Mouse (Mus musculus) intestine, embryonic 15.5 days (tissue): Measurements from ENCODE around the gene Cerk. TPM values are rescaled to one million over a fixed set of nuclear protein-coding genes. Genes with fewer than 3 reads are reported as not detected.
"Not testable (repeated sequence)": the region's sequence is repeated elsewhere in the genome, so short reads cannot be mapped to it uniquely, and the experiment has no call there.

Experiments used
- ATAC-seq: fragments of 200-750 bp; cut with Nextera tagmentation; 2 replicates; pipeline ENCODE4 v1.8.0; 2017; ENCODE audit warnings: moderate TSS enrichment, moderate library complexity
- H3K27ac ChIP-seq: fragments of 300-500 bp; sonication (generic); 2 replicates; pipeline ENCODE4 v1.5.1; 2015; ENCODE audit warnings: mild to moderate bottlenecking, inconsistent platforms
- H3K27me3 ChIP-seq: fragments of 300-500 bp; sonication (generic); replicated peaks from 2 replicates; pipeline ENCODE4 v1.6.1; 2015; ENCODE audit warnings: inconsistent platforms
- H3K36me3 ChIP-seq: fragments of 300-500 bp; sonication (generic); 2 replicates; pipeline ENCODE4 v1.6.1; 2015; ENCODE audit warnings: inconsistent platforms
- H3K4me1 ChIP-seq: fragments of 300-500 bp; sonication (generic); replicated peaks from 2 replicates; pipeline ENCODE4 v1.6.1; 2015; ENCODE audit warnings: inconsistent platforms
- H3K4me2 ChIP-seq: fragments of 300-500 bp; sonication (generic); replicated peaks from 2 replicates; pipeline ENCODE4 v1.6.1; 2015; ENCODE audit warnings: mild to moderate bottlenecking, inconsistent platforms
- H3K4me3 ChIP-seq: fragments of 300-500 bp; sonication (generic); replicated peaks from 2 replicates; pipeline ENCODE4 v1.5.1; 2015; ENCODE audit warnings: inconsistent platforms
- H3K9ac ChIP-seq: fragments of 300-500 bp; sonication (generic); 2 replicates; pipeline ENCODE4 v1.6.1; 2015; ENCODE audit warnings: inconsistent platforms
- H3K9me3 ChIP-seq: fragments of 300-500 bp; sonication (generic); 2 replicates; pipeline ENCODE4 v1.6.1; 2016; ENCODE audit warnings: inconsistent platforms
- WGBS: fragments of 180-500 bp; shearing (Covaris S2); methylation state at CpG from one replicate; pipeline ENCODE4 v1.1.7; 2015; 5-methylcytosine and 5-hydroxymethylcytosine counted together
- polyA plus RNA-seq: library from polyadenylated mRNA; unstranded; fragments of >200 nt; fragmentation: Nextera tagmentation; extraction: Ambion mirVana; gene quantifications from 2 replicates; pipeline ENCODE4 v1.2.1, GENCODE M21; 2015

The Cerk gene
- polyA plus RNA-seq, 1 experiment from 2014 or later = 8.4 TPM

- Histone ChIP-seq H3K9ac (no peak overlapping the region), H3K27me3 (no peaks in the 10 kb centered on the region)
- 93% methylated on average over 24 of the region's 24 CpGs for WGBS
Measured at GRCm38 (mm10) chr15:86165811-86166590, 19.9 kb downstream of the Cerk start.

DNA sequence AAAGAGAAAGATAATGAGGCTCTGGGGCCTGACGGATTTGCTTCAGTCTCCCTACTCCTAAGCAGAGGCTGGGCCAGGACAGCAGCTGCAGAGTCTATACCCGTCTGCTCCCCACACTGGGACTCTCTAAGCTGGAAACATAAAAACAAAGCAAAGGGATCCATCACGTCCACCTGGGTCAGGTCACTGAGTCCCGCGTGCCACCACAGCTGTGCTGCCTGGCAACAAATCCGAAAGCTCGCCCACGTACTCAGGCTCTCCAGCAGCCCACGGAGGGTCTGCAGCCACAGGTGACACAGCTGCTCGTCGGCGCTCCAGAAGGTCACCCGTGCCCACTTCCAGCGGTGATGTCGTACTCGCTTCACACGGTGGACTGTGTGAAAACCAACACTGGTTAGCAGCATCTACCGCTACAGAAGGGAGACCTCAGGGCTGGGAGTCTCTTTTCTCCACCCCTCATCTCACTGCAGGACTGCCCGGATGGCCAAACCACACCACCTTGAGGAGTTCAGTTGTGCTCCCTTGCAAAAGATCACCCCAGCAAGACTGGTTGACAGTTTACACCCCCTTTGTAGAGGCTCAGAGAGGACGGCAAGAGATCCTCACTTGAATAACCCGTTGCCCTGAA is 21.1 kb downstream of the Cerk start:
- no peak for ATAC-seq
- Histone ChIP-seq H3K9me3 (no peaks in the 10 kb centered on the region), H3K4me3 (no peak overlapping the region), H3K36me3 (no peaks in the 10 kb centered on the region), H3K27me3 (no peaks in the 10 kb centered on the region), H3K4me1 (no peaks in the 10 kb centered on the region), H3K9ac (no peak overlapping the region), H3K4me2 (no peak overlapping the region), H3K27ac (no peak overlapping the region)
- 79% methylated on average over 21 of the region's 21 CpGs for WGBS

More at GRCm38 (mm10) chr15:86165811-86166590, 19.9 kb downstream of the Cerk start:
- Histone ChIP-seq H3K36me3 (no peaks in the 10 kb centered on the region), H3K4me1 (no peaks in the 10 kb centered on the region), H3K9me3 (no peaks in the 10 kb centered on the region), H3K4me3 (no peak overlapping the region), H3K4me2 (no peak overlapping the region), H3K27ac (no peak overlapping the region)
- no peak for ATAC-seq

DNA sequence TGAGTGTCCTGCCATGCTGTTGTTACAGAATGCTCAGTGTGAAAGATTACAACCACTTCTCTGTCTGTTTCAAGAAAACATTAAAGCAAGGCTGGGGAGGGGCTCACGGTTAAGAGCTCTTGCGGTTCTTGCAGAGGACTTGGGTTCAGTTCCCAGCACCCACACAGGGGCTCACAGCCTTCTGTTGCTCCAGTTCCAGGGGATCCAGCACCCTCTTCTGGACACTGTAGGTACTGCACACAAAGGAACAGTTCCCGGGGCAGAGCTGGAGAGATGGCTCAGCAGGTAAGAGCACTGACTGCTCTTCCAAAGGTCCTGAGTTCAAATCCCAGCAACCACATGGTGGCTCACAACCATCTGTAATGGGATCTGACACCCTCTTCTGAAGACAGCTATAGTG is 24.1 kb downstream of the Cerk start:
- H3K9me3 ChIP-seq, H3K4me1 ChIP-seq, H3K27ac ChIP-seq, H3K9ac ChIP-seq, ATAC-seq, H3K27me3 ChIP-seq, H3K4me2 ChIP-seq, H3K4me3 ChIP-seq, H3K36me3 ChIP-seq: not testable (repeated sequence)
- WGBS = 98% methylated on average over 3 of the region's 3 CpGs

- ATAC-seq = no peak
- H3K9me3 ChIP-seq = no peaks in the 10 kb centered on the region
- no peak overlapping the region for H3K9ac ChIP-seq
- no peak overlapping the region for H3K27ac ChIP-seq
- no peaks in the 10 kb centered on the region for H3K36me3 ChIP-seq
- WGBS = 71% methylated on average over 10 of the region's 10 CpGs
- H3K4me1 ChIP-seq = no peaks in the 10 kb centered on the region
- no peak overlapping the region for H3K4me3 ChIP-seq
- H3K27me3 ChIP-seq = no peaks in the 10 kb centered on the region
- no peak overlapping the region for H3K4me2 ChIP-seq
Measured at GRCm38 (mm10) chr15:86160906-86161305, 25.0 kb downstream of the Cerk start.

GRCm38 (mm10) chr15:86159719-86160118 is 26.2 kb downstream of the Cerk start:
- no peaks in the 10 kb centered on the region for H3K36me3 ChIP-seq
- H3K4me3 ChIP-seq = no peak overlapping the region
- H3K4me2 ChIP-seq = no peak overlapping the region
- H3K9ac ChIP-seq = no peak overlapping the region
- H3K27me3 ChIP-seq = no peaks in the 10 kb centered on the region
- no peaks in the 10 kb centered on the region for H3K9me3 ChIP-seq
- 0 out of 2 replicates have a peak, but pooled peaks have one; percentile 25 for ATAC-seq
- no peaks in the 10 kb centered on the region for H3K4me1 ChIP-seq
- no peak overlapping the region for H3K27ac ChIP-seq
- WGBS = 87% methylated on average over 5 of the region's 5 CpGs

- H3K4me1 ChIP-seq = no peaks in the 10 kb centered on the region
Measured at GRCm38 (mm10) chr15:86159093-86159492, 26.8 kb downstream of the Cerk start.

DNA sequence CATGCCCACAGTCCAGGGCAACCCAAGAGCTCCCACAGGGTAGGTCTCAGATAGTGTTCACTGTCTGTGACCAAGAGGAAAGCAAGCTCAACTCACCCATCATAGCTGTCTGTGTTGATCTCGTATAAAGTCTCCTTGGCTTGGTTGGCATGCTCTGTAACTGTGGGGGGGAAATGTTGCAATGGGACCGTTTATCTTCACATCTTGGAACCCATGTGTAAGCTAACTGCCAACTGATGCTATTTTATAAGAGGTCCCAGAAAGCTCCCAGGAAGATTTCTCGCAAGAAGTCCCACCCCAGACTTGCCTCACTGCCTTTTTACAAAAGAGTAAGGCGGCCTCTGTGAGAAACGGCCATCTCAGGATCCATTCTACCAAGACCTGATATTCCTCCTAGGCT is 29.4 kb downstream of the Cerk start:
- no peaks in the 10 kb centered on the region for H3K4me1 ChIP-seq
- no peak overlapping the region for H3K4me3 ChIP-seq
- H3K9me3 ChIP-seq = no peaks in the 10 kb centered on the region
- ATAC-seq = no peak
- no peaks in the 10 kb centered on the region for H3K36me3 ChIP-seq
- H3K4me2 ChIP-seq = no peak overlapping the region
- 81% methylated on average over 5 of the region's 5 CpGs for WGBS
- no peaks in the 10 kb centered on the region for H3K27me3 ChIP-seq
- no peak overlapping the region for H3K27ac ChIP-seq
- H3K9ac ChIP-seq = no peak overlapping the region

More at GRCm38 (mm10) chr15:86159093-86159492, 26.8 kb downstream of the Cerk start:
- H3K4me3 ChIP-seq = no peak overlapping the region
- H3K4me2 ChIP-seq = no peak overlapping the region
- no peak overlapping the region for H3K27ac ChIP-seq
- whole genome bisulfite sequencing = 33% methylated on average over 16 of the region's 16 CpGs
- ATAC-seq = peak; percentile 58
- no peaks in the 10 kb centered on the region for H3K36me3 ChIP-seq
- no peaks in the 10 kb centered on the region for H3K27me3 ChIP-seq
- no peaks in the 10 kb centered on the region for H3K9me3 ChIP-seq
- H3K9ac ChIP-seq = no peak overlapping the region

- Histone ChIP-seq H3K4me2 (no peak overlapping the region), H3K4me1 (no peaks in the 10 kb centered on the region), H3K9me3 (no peaks in the 10 kb centered on the region), H3K27me3 (no peaks in the 10 kb centered on the region), H3K9ac (no peak overlapping the region), H3K27ac (no peak overlapping the region), H3K36me3 (no peaks in the 10 kb centered on the region), H3K4me3 (no peak overlapping the region)
- 88% methylated on average over 12 of the region's 12 CpGs for WGBS
- no peak for ATAC-seq
Measured at GRCm38 (mm10) chr15:86153481-86153960, 32.4 kb downstream of the Cerk start.

- H3K4me3 ChIP-seq = no peak overlapping the region
- H3K4me1 ChIP-seq = no peaks in the 10 kb centered on the region
- 0 out of 2 replicates have a peak, but pooled peaks cover 2% of the 10 kb centered on the region for H3K36me3 ChIP-seq
- H3K9me3 ChIP-seq = no peaks in the 10 kb centered on the region
- H3K27ac ChIP-seq = no peak overlapping the region
- ATAC-seq = no peak
- WGBS = 75% methylated on average over 4 of the region's 4 CpGs
- H3K4me2 ChIP-seq = no peak overlapping the region
- no peak overlapping the region for H3K9ac ChIP-seq
- H3K27me3 ChIP-seq = no peaks in the 10 kb centered on the region
Measured at GRCm38 (mm10) chr15:86150593-86150992, 35.3 kb downstream of the Cerk start.

DNA sequence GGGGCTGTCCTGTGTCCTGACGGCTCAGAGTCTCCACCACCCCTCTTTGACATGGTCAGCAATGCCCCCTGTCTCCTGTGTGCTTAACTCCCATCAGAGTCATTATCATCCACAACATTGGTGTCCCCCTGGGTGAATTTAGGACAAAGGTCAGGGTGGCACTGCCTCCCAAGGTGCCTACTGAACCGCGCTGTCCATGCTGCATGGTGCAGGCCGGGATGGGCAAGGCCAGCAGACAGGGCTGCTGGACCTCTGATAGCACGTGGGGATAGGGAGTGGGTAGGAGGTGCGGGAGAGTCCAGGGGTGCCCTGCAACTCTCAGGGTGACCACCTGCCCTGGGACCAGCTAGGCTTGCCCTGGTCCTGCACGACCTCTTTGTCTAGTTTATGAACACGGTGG is 39.0 kb downstream of the Cerk start:
- Histone ChIP-seq H3K9me3 (no peaks in the 10 kb centered on the region), H3K27me3 (no peaks in the 10 kb centered on the region), H3K4me3 (no peak overlapping the region), H3K4me2 (no peak overlapping the region), H3K27ac (no peak overlapping the region), H3K36me3 (0 out of 2 replicates have a peak, but pooled peaks cover 2% of the 10 kb centered on the region), H3K4me1 (no peaks in the 10 kb centered on the region), H3K9ac (no peak overlapping the region)
- WGBS = 88% methylated on average over 8 of the region's 8 CpGs
- no peak for ATAC-seq

GRCm38 (mm10) chr15:86145046-86145445 is 40.9 kb downstream of the Cerk start:
- Histone ChIP-seq H3K27ac (no peak overlapping the region), H3K36me3 (0 out of 2 replicates have a peak, but pooled peaks cover 2% of the 10 kb centered on the region), H3K9ac (no peak overlapping the region), H3K4me1 (no peaks in the 10 kb centered on the region), H3K4me3 (no peak overlapping the region), H3K4me2 (no peak overlapping the region), H3K27me3 (no peaks in the 10 kb centered on the region), H3K9me3 (no peaks in the 10 kb centered on the region)
- 79% methylated on average over 7 of the region's 7 CpGs for WGBS
- no peak for ATAC-seq

DNA sequence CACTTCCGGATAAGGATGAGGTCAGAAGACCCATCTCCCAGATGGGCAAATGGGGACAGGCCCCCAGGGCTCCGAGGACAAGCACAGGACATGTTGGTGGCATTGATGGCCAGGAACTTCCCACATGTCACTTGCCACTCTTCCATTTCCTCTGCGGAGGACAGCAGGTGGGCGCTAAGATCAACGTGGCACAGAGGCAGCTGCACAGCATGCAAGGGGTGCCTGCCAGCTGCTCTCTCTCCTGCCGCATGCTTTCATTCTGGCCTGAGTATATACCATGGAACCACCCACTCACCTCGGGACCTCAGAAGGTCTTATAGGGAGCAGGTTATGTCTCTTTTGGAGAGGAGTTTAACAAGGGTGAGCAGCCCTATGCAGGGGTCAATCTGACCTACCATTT is 41.4 kb downstream of the Cerk start:
- 0 out of 2 replicates have a peak, but pooled peaks cover 2% of the 10 kb centered on the region for H3K36me3 ChIP-seq

More for the DNA sequence above, 41.4 kb downstream of the Cerk start:
- no peaks in the 10 kb centered on the region for H3K27me3 ChIP-seq
- H3K4me2 ChIP-seq = no peak overlapping the region
- no peak for ATAC-seq
- no peak overlapping the region for H3K4me3 ChIP-seq
- H3K9ac ChIP-seq = no peak overlapping the region
- no peaks in the 10 kb centered on the region for H3K9me3 ChIP-seq
- no peaks in the 10 kb centered on the region for H3K4me1 ChIP-seq
- WGBS = 82% methylated on average over 7 of the region's 7 CpGs
- H3K27ac ChIP-seq = no peak overlapping the region
